Mouse (Mus musculus): ENCODE results near the gene Med21.

Med21 gene

GRCm38 (mm10) chr6:146640068-146640965 is 2.0 kb upstream of the Med21 start:
- in situ Hi-C loops (cut with MboI), result no loop called here

GRCm38 (mm10) chr6:146640991-146641390 is 1.4 kb upstream of the Med21 start:
- in situ Hi-C loops (cut with MboI), result no loop called here

- in situ Hi-C loops (cut with MboI), result no loop called here
These were observed 631 bp upstream of the Med21 start for GRCm38 (mm10) chr6:146641621-146642210.

- in situ Hi-C loops (cut with MboI), result no loop called here
These were observed 830 bp downstream of the Med21 start for GRCm38 (mm10) chr6:146643184-146643570.

GRCm38 (mm10) chr6:146650013-146650412 is 7.7 kb downstream of the Med21 start:
- in situ Hi-C loops (cut with MboI), result no loop called here

- in situ Hi-C loops (cut with MboI), result no loop called here
These were observed 9.1 kb downstream of the Med21 start for GRCm38 (mm10) chr6:146651431-146651830.

- in situ Hi-C loops (cut with MboI), result no loop called here
These were observed 10.8 kb downstream of the Med21 start for GRCm38 (mm10) chr6:146653197-146653596.

GRCm38 (mm10) chr6:146660591-146660990 is 18.2 kb downstream of the Med21 start:
- in situ Hi-C loops (cut with MboI), result no loop called here

- in situ Hi-C loops (cut with MboI), result no loop called here
These were observed 19.3 kb downstream of the Med21 start for GRCm38 (mm10) chr6:146661655-146662054.

GRCm38 (mm10) chr6:146662679-146663078 is 20.3 kb downstream of the Med21 start:
- in situ Hi-C loops (cut with MboI), result no loop called here

GRCm38 (mm10) chr6:146664116-146664515 is 21.8 kb downstream of the Med21 start:
- in situ Hi-C loops (cut with MboI), result no loop called here

- in situ Hi-C loops (cut with MboI), result no loop called here
These were observed 22.6 kb downstream of the Med21 start for GRCm38 (mm10) chr6:146664917-146665316.

GRCm38 (mm10) chr6:146665408-146665807 is 23.1 kb downstream of the Med21 start:
- in situ Hi-C loops (cut with MboI), result no loop called here

GRCm38 (mm10) chr6:146666811-146667210 is 24.5 kb downstream of the Med21 start:
- in situ Hi-C loops (cut with MboI), result no loop called here

- in situ Hi-C loops (cut with MboI), result no loop called here
These were observed 26.3 kb downstream of the Med21 start for GRCm38 (mm10) chr6:146668606-146669005.

- in situ Hi-C loops (cut with MboI), result no loop called here
These were observed 28.9 kb downstream of the Med21 start for GRCm38 (mm10) chr6:146670956-146671855.

GRCm38 (mm10) chr6:146672106-146672505 is 29.8 kb downstream of the Med21 start:
- in situ Hi-C loops (cut with MboI), result no loop called here

GRCm38 (mm10) chr6:146673696-146674095 is 31.3 kb downstream of the Med21 start:
- in situ Hi-C loops (cut with MboI), result no loop called here

GRCm38 (mm10) chr6:146674420-146674819 is 32.1 kb downstream of the Med21 start:
- in situ Hi-C loops (cut with MboI), result no loop called here

GRCm38 (mm10) chr6:146674881-146675536 is 32.7 kb downstream of the Med21 start:
- in situ Hi-C loops (cut with MboI), result no loop called here

- in situ Hi-C loops (cut with MboI), result no loop called here
These were observed 34.6 kb downstream of the Med21 start for GRCm38 (mm10) chr6:146676904-146677303.

Measured in mature B cell (primary cell).